Mouse (Mus musculus): ENCODE results near the gene Abcg5. TPM values are rescaled to one million over a fixed set of nuclear protein-coding genes. Genes with fewer than 3 reads are reported as not detected.

Gene Abcg5
- polyA plus RNA-seq, 1 experiment = not detected

DNA sequence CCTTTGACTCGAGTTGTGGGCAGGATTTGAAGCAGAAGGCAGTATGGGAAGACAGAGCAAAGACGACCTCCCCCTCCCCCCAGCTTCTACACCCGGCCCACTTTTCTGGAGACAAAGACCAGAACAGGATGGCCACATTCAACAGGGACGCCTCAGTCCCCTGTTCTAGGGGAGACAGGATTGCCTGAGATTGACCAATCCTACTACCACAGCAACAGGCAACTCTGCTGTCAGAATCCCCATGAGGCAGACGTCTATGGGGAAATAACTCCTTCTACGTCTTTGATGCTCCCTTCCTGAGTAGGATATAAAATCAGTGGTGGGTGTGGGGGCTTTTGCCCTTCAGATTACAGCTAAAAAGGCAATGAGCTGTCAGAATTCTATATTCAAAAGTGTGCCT lies 1.5 kb upstream of the Abcg5 start:
- Histone ChIP-seq H3K9ac (ENCODE audit: low read depth, poor library complexity, severe bottlenecking) (no peak overlapping the region), H3K36me3 (ENCODE audit: control insufficient read depth, insufficient read depth, low read length, poor library complexity, severe bottlenecking) (no peaks in the 10 kb centered on the region), H3K4me3 (ENCODE audit: low read depth, low read length) (no peak overlapping the region), H3K9me3 (replicated peaks; ENCODE audit: control insufficient read depth, insufficient read depth, low read length, poor library complexity, severe bottlenecking) (no peaks in the 10 kb centered on the region), H3K4me1 (ENCODE audit: control insufficient read depth, insufficient read depth, low read length) (no peaks in the 10 kb centered on the region), H3K27me3 (ENCODE audit: control insufficient read depth, insufficient read depth, low read length, poor library complexity, severe bottlenecking) (no peaks in the 10 kb centered on the region), H3K27ac (ENCODE audit: insufficient read depth, low read length) (no peak overlapping the region)
- TF ChIP-seq EP300 (IDR thresholded peaks at IDR 0.05; ENCODE audit: insufficient read depth, low read depth, low read length) (no peak), CTCF (IDR thresholded peaks at IDR 0.05; ENCODE audit: low read depth, low read length) (no peak), POLR2A (IDR thresholded peaks at IDR 0.05; ENCODE audit: insufficient read depth, low read length) (no peak)

DNA sequence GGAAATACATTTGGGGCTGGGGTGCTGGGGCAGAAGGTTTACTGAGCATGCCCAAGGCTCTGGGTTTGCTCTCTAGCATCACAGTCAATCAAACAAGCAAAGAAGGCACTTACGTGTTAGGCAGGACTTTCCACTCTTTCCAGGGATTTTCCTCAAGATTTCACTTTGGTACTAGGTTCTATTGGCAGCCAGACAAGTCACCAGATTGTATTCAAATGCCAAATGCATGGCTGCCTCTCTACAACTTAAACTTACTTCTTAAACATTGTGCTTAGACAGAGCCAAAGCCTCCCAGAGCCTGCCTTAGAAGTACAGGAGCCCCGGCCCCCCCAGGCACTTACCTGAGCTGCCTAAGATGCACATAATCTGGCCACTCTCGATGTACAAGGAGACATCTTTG lies 1.1 kb downstream of the Abcg5 start:
- H3K36me3 ChIP-seq (ENCODE audit: control insufficient read depth, insufficient read depth, low read length, poor library complexity, severe bottlenecking) = no peaks in the 10 kb centered on the region
- H3K9me3 ChIP-seq (replicated peaks; ENCODE audit: control insufficient read depth, insufficient read depth, low read length, poor library complexity, severe bottlenecking) = no peaks in the 10 kb centered on the region
- no peaks in the 10 kb centered on the region for H3K27me3 ChIP-seq (ENCODE audit: control insufficient read depth, insufficient read depth, low read length, poor library complexity, severe bottlenecking)
- no peaks in the 10 kb centered on the region for H3K4me1 ChIP-seq (ENCODE audit: control insufficient read depth, insufficient read depth, low read length)
- no peak overlapping the region for H3K9ac ChIP-seq (ENCODE audit: low read depth, poor library complexity, severe bottlenecking)
- no peak overlapping the region for H3K27ac ChIP-seq (ENCODE audit: insufficient read depth, low read length)
- no peak for TF ChIP-seq EP300 (IDR thresholded peaks at IDR 0.05; ENCODE audit: insufficient read depth, low read depth, low read length)
- no peak for TF ChIP-seq CTCF (IDR thresholded peaks at IDR 0.05; ENCODE audit: low read depth, low read length)
- no peak for TF ChIP-seq POLR2A (IDR thresholded peaks at IDR 0.05; ENCODE audit: insufficient read depth, low read length)
- no peak overlapping the region for H3K4me3 ChIP-seq (ENCODE audit: low read depth, low read length)

DNA sequence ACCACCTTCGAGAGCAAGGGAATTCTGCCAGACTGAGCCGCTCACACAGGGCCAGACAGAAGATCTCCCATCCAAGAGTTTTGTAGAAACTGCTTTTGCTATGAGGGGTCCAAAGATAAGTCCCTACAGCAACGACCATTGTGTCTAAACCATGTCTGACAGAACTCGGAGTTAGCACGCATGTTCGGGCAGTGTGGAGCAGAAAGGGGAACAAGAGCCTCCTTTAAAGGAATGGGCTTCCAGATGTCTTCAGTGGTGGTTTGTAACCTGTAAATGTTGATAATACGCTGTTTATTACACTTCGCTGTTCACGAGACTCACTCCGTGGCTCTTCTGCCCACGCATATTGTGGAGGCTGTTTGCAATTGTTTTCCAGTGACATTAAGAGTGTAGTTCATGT lies 5.2 kb downstream of the Abcg5 start:
- Histone ChIP-seq H3K9me3 (replicated peaks; ENCODE audit: control insufficient read depth, insufficient read depth, low read length, poor library complexity, severe bottlenecking) (no peaks in the 10 kb centered on the region), H3K27ac (ENCODE audit: insufficient read depth, low read length) (no peak overlapping the region), H3K9ac (ENCODE audit: low read depth, poor library complexity, severe bottlenecking) (no peak overlapping the region), H3K4me1 (ENCODE audit: control insufficient read depth, insufficient read depth, low read length) (no peaks in the 10 kb centered on the region), H3K36me3 (ENCODE audit: control insufficient read depth, insufficient read depth, low read length, poor library complexity, severe bottlenecking) (no peaks in the 10 kb centered on the region), H3K4me3 (ENCODE audit: low read depth, low read length) (no peak overlapping the region), H3K27me3 (ENCODE audit: control insufficient read depth, insufficient read depth, low read length, poor library complexity, severe bottlenecking) (no peaks in the 10 kb centered on the region)
- no peak for TF ChIP-seq CTCF (IDR thresholded peaks at IDR 0.05; ENCODE audit: low read depth, low read length)
- no peak for TF ChIP-seq EP300 (IDR thresholded peaks at IDR 0.05; ENCODE audit: insufficient read depth, low read depth, low read length)
- no peak for TF ChIP-seq POLR2A (IDR thresholded peaks at IDR 0.05; ENCODE audit: insufficient read depth, low read length)

DNA sequence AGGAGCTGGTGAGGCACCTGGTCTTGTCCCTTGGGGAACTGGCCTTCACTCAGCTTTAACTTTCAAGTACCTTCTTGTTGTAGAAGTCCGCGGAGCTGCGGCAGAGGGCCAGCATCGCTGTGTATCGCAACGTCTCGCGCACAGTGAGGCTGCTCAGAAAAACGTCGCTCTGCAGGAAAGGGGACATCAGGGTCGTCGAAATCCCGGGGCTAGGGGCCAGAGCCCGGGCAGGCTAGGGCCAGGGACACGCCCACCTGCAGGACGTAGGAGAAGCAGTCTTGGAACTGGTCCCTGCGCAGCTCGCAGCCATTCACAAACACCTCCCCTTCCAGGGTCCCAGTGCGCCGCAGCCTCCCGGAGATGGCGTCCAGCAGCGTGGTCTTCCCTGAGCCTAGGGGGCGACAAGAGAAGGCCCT lies 6.9 kb downstream of the Abcg5 start, which contains the start of gene Abcg8:
Gene Abcg8, plus strand, starts transcription at position 352 of the 416 bp plus-strand sequence.
- no peak within 1 kb of the TSS for H3K9ac ChIP-seq (ENCODE audit: low read depth, poor library complexity, severe bottlenecking)
- TF ChIP-seq POLR2A (IDR thresholded peaks at IDR 0.05; ENCODE audit: insufficient read depth, low read length) (no peak), CTCF (IDR thresholded peaks at IDR 0.05; ENCODE audit: low read depth, low read length) (peak; percentile 13)
- no peaks in the 10 kb centered on the region for H3K4me1 ChIP-seq (ENCODE audit: control insufficient read depth, insufficient read depth, low read length)
- H3K4me3 ChIP-seq (ENCODE audit: low read depth, low read length) = peak within 1 kb of the TSS; percentile 21
- H3K27ac ChIP-seq (ENCODE audit: insufficient read depth, low read length) = no peak within 1 kb of the TSS
- H3K27me3 ChIP-seq (ENCODE audit: control insufficient read depth, insufficient read depth, low read length, poor library complexity, severe bottlenecking) = no peaks in the 10 kb centered on the region
- no peaks in the 10 kb centered on the region for H3K36me3 ChIP-seq (ENCODE audit: control insufficient read depth, insufficient read depth, low read length, poor library complexity, severe bottlenecking)
- no peaks in the 10 kb centered on the region for H3K9me3 ChIP-seq (replicated peaks; ENCODE audit: control insufficient read depth, insufficient read depth, low read length, poor library complexity, severe bottlenecking)

DNA sequence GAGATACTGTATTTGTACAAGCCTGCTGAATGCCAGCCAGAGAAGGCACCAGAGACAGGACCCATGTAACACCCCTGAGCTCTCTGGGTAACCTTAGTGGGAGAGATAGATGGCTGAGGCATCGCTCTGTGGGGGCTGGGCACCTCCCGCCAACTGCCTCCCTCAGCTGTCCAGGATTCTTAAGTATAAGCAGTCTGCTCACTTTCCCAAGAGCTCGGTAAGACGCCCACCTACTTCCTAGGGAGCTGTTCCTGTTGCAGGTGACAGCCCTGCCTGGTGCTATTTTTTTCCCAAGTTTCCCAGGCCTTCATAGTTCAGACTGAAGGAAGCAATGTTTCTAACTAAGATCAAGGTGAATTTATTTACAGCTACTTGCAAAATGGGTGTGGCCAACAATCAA lies 7.6 kb downstream of the Abcg5 start:
- TF ChIP-seq CTCF (IDR thresholded peaks at IDR 0.05; ENCODE audit: low read depth, low read length) (no peak), EP300 (IDR thresholded peaks at IDR 0.05; ENCODE audit: insufficient read depth, low read depth, low read length) (no peak), POLR2A (IDR thresholded peaks at IDR 0.05; ENCODE audit: insufficient read depth, low read length) (no peak)
- H3K4me1 ChIP-seq (ENCODE audit: control insufficient read depth, insufficient read depth, low read length) = no peaks in the 10 kb centered on the region
- H3K27me3 ChIP-seq (ENCODE audit: control insufficient read depth, insufficient read depth, low read length, poor library complexity, severe bottlenecking) = no peaks in the 10 kb centered on the region
- no peaks in the 10 kb centered on the region for H3K36me3 ChIP-seq (ENCODE audit: control insufficient read depth, insufficient read depth, low read length, poor library complexity, severe bottlenecking)
- no peaks in the 10 kb centered on the region for H3K9me3 ChIP-seq (replicated peaks; ENCODE audit: control insufficient read depth, insufficient read depth, low read length, poor library complexity, severe bottlenecking)
- H3K9ac ChIP-seq (ENCODE audit: low read depth, poor library complexity, severe bottlenecking) = no peak overlapping the region
- H3K27ac ChIP-seq (ENCODE audit: insufficient read depth, low read length) = no peak overlapping the region
- no peak overlapping the region for H3K4me3 ChIP-seq (ENCODE audit: low read depth, low read length)

DNA sequence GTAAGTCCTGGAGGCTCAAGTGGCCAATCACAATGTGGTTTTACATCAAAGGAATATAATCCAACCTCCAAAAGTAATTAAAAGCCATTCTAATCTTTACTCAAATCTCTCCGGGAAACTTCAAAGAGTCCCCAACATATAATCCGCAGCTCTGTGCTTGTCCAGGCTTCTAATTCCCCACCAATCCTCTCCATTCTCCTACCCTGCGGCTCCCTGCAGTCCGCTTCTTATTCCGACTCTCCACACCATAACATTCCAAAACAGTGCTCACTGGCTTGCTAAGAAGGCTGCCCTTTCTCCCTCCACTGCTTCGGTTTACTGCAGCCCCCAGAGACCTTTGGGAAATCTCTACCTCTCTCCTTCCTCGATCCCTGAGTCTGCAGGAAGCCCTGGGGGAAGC lies 8.8 kb downstream of the Abcg5 start:
- Histone ChIP-seq H3K27me3 (ENCODE audit: control insufficient read depth, insufficient read depth, low read length, poor library complexity, severe bottlenecking) (no peaks in the 10 kb centered on the region), H3K36me3 (ENCODE audit: control insufficient read depth, insufficient read depth, low read length, poor library complexity, severe bottlenecking) (no peaks in the 10 kb centered on the region), H3K4me1 (ENCODE audit: control insufficient read depth, insufficient read depth, low read length) (no peaks in the 10 kb centered on the region), H3K9me3 (replicated peaks; ENCODE audit: control insufficient read depth, insufficient read depth, low read length, poor library complexity, severe bottlenecking) (no peaks in the 10 kb centered on the region), H3K4me3 (ENCODE audit: low read depth, low read length) (no peak overlapping the region), H3K9ac (ENCODE audit: low read depth, poor library complexity, severe bottlenecking) (no peak overlapping the region), H3K27ac (ENCODE audit: insufficient read depth, low read length) (no peak overlapping the region)
- TF ChIP-seq POLR2A (IDR thresholded peaks at IDR 0.05; ENCODE audit: insufficient read depth, low read length) = no peak
- no peak for TF ChIP-seq EP300 (IDR thresholded peaks at IDR 0.05; ENCODE audit: insufficient read depth, low read depth, low read length)
- TF ChIP-seq CTCF (IDR thresholded peaks at IDR 0.05; ENCODE audit: low read depth, low read length) = no peak
